ENCODE assay signal across 8 mouse cellular contexts in genomic region chr10:24622586-24622985, GRCm38 (mm10). TPM values are rescaled to one million over a fixed set of nuclear protein-coding genes. Genes with fewer than 3 reads are reported as not detected.
A peak's percentile ranks its signal among the peaks of the same experiment; 100 is the strongest.
DNase-seq lines count a peak whose midpoint lies in the region; ATAC-seq and TF ChIP-seq lines count a peak whose summit lies in the region.

No protein-coding gene starts in this region.

- TF ChIP-seq CTCF in cortical plate, adult 2 months (IDR thresholded peaks at IDR 0.05; ENCODE audit: extremely low read depth, insufficient read depth, low read length) = peak; percentile 92

- H3K4me3 ChIP-seq in midbrain, embryonic 14.5 days (replicated peaks; ENCODE audit: low read depth, low read length) = no peak overlapping the region
- no peak overlapping the region for H3K4me3 ChIP-seq in midbrain, embryonic 13.5 days (replicated peaks)
- no peak overlapping the region for H3K4me3 ChIP-seq in cortical plate, adult 2 months (ENCODE audit: insufficient read depth, low read length)
- H3K4me3 ChIP-seq in liver, embryonic 13.5 days (replicated peaks) = no peak overlapping the region

- 28% methylated on average over 7 of the region's 7 CpGs for WGBS in midbrain, embryonic 14.5 days
- WGBS in midbrain, embryonic 13.5 days = 30% methylated on average over 7 of the region's 7 CpGs
- WGBS in liver, embryonic 13.5 days (ENCODE audit: insufficient replicate concordance) = 19% methylated on average over 7 of the region's 7 CpGs

- no peak for TF ChIP-seq POLR2A in cortical plate, adult 2 months (IDR thresholded peaks at IDR 0.05; ENCODE audit: extremely low read depth, insufficient read depth, low read length)

- no peak for ATAC-seq in midbrain, embryonic 14.5 days (ENCODE audit: low FRiP score, low TSS enrichment)
- no peak for ATAC-seq in midbrain, embryonic 13.5 days
- no peak for ATAC-seq in liver, embryonic 13.5 days (ENCODE audit: low read depth)

- H3K36me3 ChIP-seq in midbrain, embryonic 14.5 days (ENCODE audit: control insufficient read depth, insufficient read depth, low read length) = no peaks in the 10 kb centered on the region
- H3K36me3 ChIP-seq in midbrain, embryonic 13.5 days = no peaks in the 10 kb centered on the region
- no peaks in the 10 kb centered on the region for H3K36me3 ChIP-seq in liver, embryonic 13.5 days

- H3K9ac ChIP-seq in midbrain, embryonic 14.5 days (replicated peaks; ENCODE audit: low read length) = no peak overlapping the region
- no peak overlapping the region for H3K9ac ChIP-seq in midbrain, embryonic 13.5 days (replicated peaks)
- H3K9ac ChIP-seq in liver, embryonic 13.5 days = no peak overlapping the region

- H3K27ac ChIP-seq in midbrain, embryonic 14.5 days (replicated peaks; ENCODE audit: low read depth, low read length) = no peak overlapping the region
- H3K27ac ChIP-seq in midbrain, embryonic 13.5 days = no peak overlapping the region
- no peak overlapping the region for H3K27ac ChIP-seq in cortical plate, adult 2 months (ENCODE audit: insufficient read depth, low read length)
- no peak overlapping the region for H3K27ac ChIP-seq in liver, embryonic 13.5 days

- intact Hi-C loops in heart, postnatal 25 days (cut with DNase I) = loop anchor here (1.0 to 10.0 kb wide), 4 partner anchors 212 to 438 kb away; no protein-coding TSS in a partner anchor

- no peaks in the 10 kb centered on the region for H3K4me1 ChIP-seq in midbrain, embryonic 14.5 days (ENCODE audit: control insufficient read depth, insufficient read depth, low read length)
- H3K4me1 ChIP-seq in midbrain, embryonic 13.5 days (replicated peaks) = 0 out of 2 replicates have a peak, but pooled peaks cover 3% of the 10 kb centered on the region
- no peaks in the 10 kb centered on the region for H3K4me1 ChIP-seq in cortical plate, adult 2 months (ENCODE audit: control insufficient read depth, insufficient read depth, low read length)
- no peaks in the 10 kb centered on the region for H3K4me1 ChIP-seq in liver, embryonic 13.5 days (replicated peaks)

- H3K9me3 ChIP-seq in midbrain, embryonic 14.5 days (ENCODE audit: control insufficient read depth, low read length) = no peaks in the 10 kb centered on the region
- no peaks in the 10 kb centered on the region for H3K9me3 ChIP-seq in midbrain, embryonic 13.5 days
- no peaks in the 10 kb centered on the region for H3K9me3 ChIP-seq in liver, embryonic 13.5 days (replicated peaks)

- DNase-seq in midbrain, embryonic 14.5 days = peak; percentile 69
- DNase-seq in ZHBTc4 (ENCODE audit: low read depth, low spot score) = peak; percentile 89
- peak; percentile 46 for DNase-seq in heart, postnatal 25 days (ENCODE audit: low spot score)
- peak; percentile 56 for DNase-seq in liver, embryonic 13.5 days
- DNase-seq in retina, postnatal 7 days (ENCODE audit: low read depth, low spot score) = peak; percentile 56
- DNase-seq in Muller cell, postnatal 12 days (ENCODE audit: inconsistent ontology term) = no peak

- H3K4me2 ChIP-seq in midbrain, embryonic 14.5 days (ENCODE audit: low read length) = no peak overlapping the region
- no peak overlapping the region for H3K4me2 ChIP-seq in midbrain, embryonic 13.5 days (replicated peaks)
- H3K4me2 ChIP-seq in liver, embryonic 13.5 days = no peak overlapping the region

- no peaks in the 10 kb centered on the region for H3K27me3 ChIP-seq in midbrain, embryonic 14.5 days (ENCODE audit: control insufficient read depth, insufficient read depth, low read length)
- H3K27me3 ChIP-seq in midbrain, embryonic 13.5 days = no peaks in the 10 kb centered on the region
- H3K27me3 ChIP-seq in liver, embryonic 13.5 days = no peaks in the 10 kb centered on the region

RNA-seq across cellular contexts. Expression of gene Ccn2, which starts 27.3 kb away (rescaled TPM):
- polyA plus RNA-seq in midbrain, embryonic 14.5 days (2014; fragmentation: Nextera tagmentation; extraction: Ambion mirVana) = 1.4 and 2.0 TPM in 2 replicates
- polyA plus RNA-seq in midbrain, embryonic 13.5 days (2015; fragmentation: Nextera tagmentation; extraction: Ambion mirVana) = 2.0 and 4.2 TPM in 2 replicates
- polyA plus RNA-seq in cortical plate, adult 2 months (2012; rRNA removed) = 39.2 and 40.1 TPM in 2 replicates
- 100 to 1,000 TPM in 1 of 2 experiments, 10 to 100 TPM in 1; 73.3 to 125 TPM for total RNA-seq in heart, postnatal 25 days (2021)
- polyA plus RNA-seq in liver, embryonic 13.5 days (2015; fragmentation: Nextera tagmentation; extraction: Ambion mirVana) = 0.56 and 0.58 TPM in 2 replicates
